Mouse (Mus musculus): Measurements from ENCODE around the gene Shisa9.

Shisa9 gene

GRCm38 (mm10) chr16:12203055-12203454 lies 219.1 kb downstream of the Shisa9 start:
- no peak for DNase-seq

GRCm38 (mm10) chr16:12204423-12204822 lies 220.5 kb downstream of the Shisa9 start:
- DNase-seq: no peak

- DNase-seq: no peak
These were observed 222.6 kb downstream of the Shisa9 start for GRCm38 (mm10) chr16:12206421-12206950.

GRCm38 (mm10) chr16:12206951-12207350 lies 223.0 kb downstream of the Shisa9 start:
- no peak for DNase-seq

GRCm38 (mm10) chr16:12209355-12209754 lies 225.4 kb downstream of the Shisa9 start:
- DNase-seq: no peak

- DNase-seq: no peak
These were observed 225.9 kb downstream of the Shisa9 start for GRCm38 (mm10) chr16:12209819-12210218.

- no peak for DNase-seq
These were observed 230.1 kb downstream of the Shisa9 start for GRCm38 (mm10) chr16:12214018-12214417.

- DNase-seq: no peak
These were observed 233.6 kb downstream of the Shisa9 start for GRCm38 (mm10) chr16:12217289-12218150.

- DNase-seq: no peak
These were observed 234.2 kb downstream of the Shisa9 start for GRCm38 (mm10) chr16:12218151-12218532.

GRCm38 (mm10) chr16:12219821-12220220 lies 235.9 kb downstream of the Shisa9 start:
- DNase-seq: no peak

- no peak for DNase-seq
These were observed 239.6 kb downstream of the Shisa9 start for GRCm38 (mm10) chr16:12223537-12223936.

- DNase-seq: no peak
These were observed 243.0 kb downstream of the Shisa9 start for GRCm38 (mm10) chr16:12226937-12227336.

GRCm38 (mm10) chr16:12233288-12233687 lies 249.4 kb downstream of the Shisa9 start:
- no peak for DNase-seq

- no peak for DNase-seq
These were observed 250.4 kb downstream of the Shisa9 start for GRCm38 (mm10) chr16:12234289-12234688.

- DNase-seq: no peak
These were observed 254.7 kb downstream of the Shisa9 start for GRCm38 (mm10) chr16:12238611-12239010.

GRCm38 (mm10) chr16:12259361-12259760 lies 275.4 kb downstream of the Shisa9 start:
- DNase-seq: no peak

GRCm38 (mm10) chr16:12265828-12266227 lies 281.9 kb downstream of the Shisa9 start:
- DNase-seq: no peak

GRCm38 (mm10) chr16:12300523-12300922 lies 316.6 kb downstream of the Shisa9 start:
- DNase-seq: no peak

- DNase-seq: no peak
These were observed 319.5 kb downstream of the Shisa9 start for GRCm38 (mm10) chr16:12303420-12303819.

- no peak for DNase-seq
These were observed 323.5 kb downstream of the Shisa9 start for GRCm38 (mm10) chr16:12307318-12307965.

- DNase-seq: no peak
These were observed 325.9 kb downstream of the Shisa9 start for GRCm38 (mm10) chr16:12309826-12310225.

GRCm38 (mm10) chr16:12315627-12316026 lies 331.7 kb downstream of the Shisa9 start:
- DNase-seq: no peak
